Mouse (Mus musculus) natural killer cell, adult 2 months (primary cell): ENCODE data around the gene Notum.

Source experiments
- DNase-seq, 2 experiments: peaks; one replicate each; pipeline ENCODE4 v3.0.0; 2022; ENCODE audit warnings: low spot score in 2 of 2

Notum gene

GRCm38 (mm10) chr11:120617519-120618112, 43.4 kb downstream of the Notum start, which contains the start of gene Pcyt2:
TSS of gene Pcyt2 (minus strand) at chr11:120617936.
- peak; percentile 88 to 92 for DNase-seq

GRCm38 (mm10) chr11:120616617-120617294, 44.2 kb downstream of the Notum start:
- DNase-seq = no peak

DNA sequence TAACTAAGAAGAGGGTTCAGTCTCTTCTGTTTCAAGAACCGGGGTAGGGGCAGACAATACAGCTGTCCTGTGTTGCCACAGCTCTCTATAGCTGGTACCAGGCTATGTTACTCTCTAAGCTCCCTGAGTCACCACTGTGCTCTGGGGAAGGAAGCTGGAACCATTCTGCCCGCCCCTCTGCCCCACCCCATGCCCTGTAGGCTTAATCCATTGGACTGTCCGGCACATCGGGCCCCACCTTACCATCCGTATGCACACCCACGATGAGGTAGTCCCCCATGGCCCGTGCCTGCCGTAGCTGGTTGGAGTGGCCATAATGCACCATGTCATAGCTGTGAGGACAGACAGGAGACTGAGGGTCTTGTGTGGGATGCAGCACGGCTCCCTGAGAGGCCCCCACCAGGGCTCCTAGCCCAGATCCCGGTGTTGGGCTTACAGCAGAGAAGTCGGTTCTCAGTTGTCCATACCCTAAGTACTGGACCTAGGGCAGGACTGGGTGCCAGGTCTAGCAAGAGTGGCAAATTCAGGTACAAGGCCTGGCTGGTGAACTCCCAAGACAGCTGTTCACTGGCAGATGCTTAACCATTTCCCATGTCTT, 45.3 kb downstream of the Notum start:
- no peak for DNase-seq

GRCm38 (mm10) chr11:120615167-120615566, 45.8 kb downstream of the Notum start:
- DNase-seq = no peak

DNA sequence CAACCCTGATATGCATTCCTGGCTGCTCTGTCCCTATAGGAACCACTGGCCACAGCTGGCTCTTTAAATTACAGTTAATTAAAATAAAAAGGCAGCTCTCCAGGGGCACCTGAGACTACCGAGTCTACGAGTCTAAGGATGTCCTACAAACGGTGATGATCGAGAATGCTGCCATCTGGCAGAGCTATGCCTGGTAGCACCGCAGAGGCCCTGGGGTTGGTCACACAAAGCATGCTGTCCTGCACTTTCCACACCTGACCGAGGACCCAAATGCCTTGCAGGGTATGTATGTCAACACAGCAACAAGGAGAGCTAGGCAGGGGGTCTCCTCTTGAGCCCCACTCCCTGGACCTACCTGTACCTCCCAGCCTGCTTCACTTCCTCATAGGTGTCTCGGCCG, 47.0 kb downstream of the Notum start:
- DNase-seq = no peak

DNA sequence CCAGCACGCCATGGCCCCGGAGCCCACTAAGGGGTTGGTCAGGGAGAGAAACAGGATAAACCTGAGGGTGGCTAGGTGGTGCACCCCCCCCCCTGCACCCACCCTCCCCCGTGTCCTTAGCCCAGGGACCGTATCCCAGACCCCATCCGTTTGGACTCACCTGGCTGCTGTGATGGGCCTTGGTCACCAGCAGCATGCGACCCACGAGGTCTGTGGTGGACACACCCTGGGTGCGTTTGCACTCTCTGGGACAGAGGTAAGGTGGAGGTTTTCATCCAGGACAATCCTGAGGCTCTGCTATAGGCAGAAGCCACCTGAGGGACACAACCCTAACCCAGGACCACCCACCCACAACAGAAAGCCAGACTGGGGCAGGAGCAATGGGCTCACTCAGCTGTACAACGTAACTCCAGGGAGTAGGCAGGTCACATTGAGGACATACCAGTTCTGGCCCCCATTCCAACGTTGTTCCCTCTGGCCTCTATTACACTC, 47.4 kb downstream of the Notum start:
- no peak for DNase-seq

GRCm38 (mm10) chr11:120612763-120613162, 48.2 kb downstream of the Notum start:
- DNase-seq = peak; percentile 62 to 74

DNA sequence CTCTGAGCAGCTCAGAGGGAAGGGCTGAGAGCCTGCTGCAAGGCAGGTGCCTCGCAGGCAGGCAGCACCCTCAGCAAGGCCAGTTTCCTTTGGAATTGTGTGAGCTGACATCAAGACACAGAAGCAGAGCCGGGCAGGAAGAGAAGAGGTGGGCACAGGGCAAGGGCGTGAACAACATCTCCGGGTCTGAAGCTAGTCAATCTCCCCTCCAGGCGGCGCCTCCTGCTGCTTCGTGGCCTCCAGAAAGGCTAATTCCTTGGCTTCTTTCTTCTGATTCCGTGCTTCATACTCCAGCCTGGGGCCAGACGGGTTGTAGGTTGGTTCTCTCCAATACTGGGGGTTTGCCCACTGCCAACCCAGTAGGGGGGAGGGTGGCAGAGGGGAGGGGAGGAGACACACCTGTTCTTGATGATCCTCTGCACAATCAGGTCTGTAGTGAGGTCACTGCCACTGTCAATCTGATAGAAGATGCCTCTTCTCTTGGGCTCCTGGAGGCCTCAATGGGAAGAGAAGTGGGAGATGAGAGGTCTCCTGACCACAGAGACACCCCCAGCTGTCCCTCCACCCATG, 50.4 kb downstream of the Notum start:
- DNase-seq = no peak

- no peak for DNase-seq
Observed at GRCm38 (mm10) chr11:120609250-120609649, 51.7 kb downstream of the Notum start.

DNA sequence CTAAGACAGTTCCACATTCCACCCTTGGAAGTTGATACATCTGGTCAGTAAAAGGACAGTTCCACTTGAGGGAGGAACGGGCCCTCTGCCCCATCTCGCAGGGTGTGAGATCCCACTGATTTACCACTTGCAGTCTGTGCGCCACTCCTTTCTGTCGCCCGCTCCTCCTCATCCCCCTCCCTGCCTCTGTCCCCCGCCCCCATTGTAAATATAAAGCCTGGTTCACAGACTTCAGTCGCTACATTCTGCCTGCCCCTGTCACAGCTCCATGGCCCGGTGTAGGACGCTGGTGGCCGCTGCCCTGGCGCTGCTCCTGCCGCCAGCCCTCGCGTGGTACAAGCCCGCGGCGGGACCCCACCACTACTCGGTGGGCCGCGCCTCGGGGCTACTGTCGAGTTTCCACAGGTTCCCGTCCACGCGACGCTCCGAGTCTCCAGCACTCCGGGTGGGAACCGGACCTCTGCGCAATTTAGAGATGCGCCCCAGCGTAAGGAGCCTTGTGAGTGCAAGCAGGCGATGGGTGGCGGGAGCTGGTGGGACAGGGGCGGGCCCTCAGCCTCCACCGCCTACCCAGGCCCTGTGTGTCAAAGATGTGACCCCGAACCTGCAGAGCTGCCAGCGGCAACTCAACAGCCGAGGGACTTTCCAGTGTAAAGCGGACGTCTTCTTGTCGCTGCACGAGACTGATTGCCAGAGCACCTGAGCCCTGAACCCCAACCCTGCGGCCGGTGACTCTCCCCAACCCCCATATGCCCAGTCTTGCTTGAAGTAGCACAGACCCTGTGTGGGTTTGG, 52.5 kb downstream of the Notum start, which contains the start of gene Npb:
Gene Npb (plus strand): TSS at position 237 of the 794 bp plus-strand sequence.
- no peak for DNase-seq

- DNase-seq = no peak
Observed at GRCm38 (mm10) chr11:120606764-120607163, 54.2 kb downstream of the Notum start.

- DNase-seq = no peak
Observed at GRCm38 (mm10) chr11:120605667-120606066, 55.3 kb downstream of the Notum start.
